Mouse (Mus musculus) cortical plate, adult 2 months (tissue): ENCODE results near the gene Pla2g4c.

Experiments
- CTCF ChIP-seq: fragments of 200-500 bp; IDR thresholded peaks from 2 replicates; pipeline ENCODE4 v1.5.1; 2011; ENCODE audit warnings: mild to moderate bottlenecking, control low read depth, low read length; ENCODE audit not compliant: insufficient read depth; ENCODE audit errors: extremely low read depth
- POLR2A ChIP-seq: fragments of 200-500 bp; IDR thresholded peaks from 2 replicates; pipeline ENCODE4 v1.6.1; 2011; ENCODE audit warnings: mild to moderate bottlenecking, low read length, control low read depth; ENCODE audit not compliant: insufficient read depth; ENCODE audit errors: extremely low read depth

- TF ChIP-seq CTCF: no peak
- TF ChIP-seq POLR2A: no peak
These were observed 10.3 kb upstream of the Pla2g4c start for GRCm38 (mm10) chr7:13314095-13314597.
